Mouse (Mus musculus) limb, embryonic 10.5 days (tissue): ENCODE data around the gene Lhfpl2. TPM values are rescaled to one million over a fixed set of nuclear protein-coding genes. Genes with fewer than 3 reads are reported as not detected.

Experiments
- DNase-seq: peaks from one replicate; pipeline ENCODE4 v3.0.0-alpha.2; 2017; ENCODE audit warnings: low spot score
- H3K27ac ChIP-seq: fragments of 300-500 bp; sonication (generic); 2 replicates; pipeline ENCODE4 v1.5.1; 2016; ENCODE audit warnings: mild to moderate bottlenecking
- H3K27me3 ChIP-seq: fragments of 300-500 bp; sonication (generic); 2 replicates; pipeline ENCODE4 v1.6.1; 2016; ENCODE audit warnings: low read depth, mild to moderate bottlenecking; ENCODE audit not compliant: poor library complexity, severe bottlenecking
- H3K36me3 ChIP-seq: fragments of 300-500 bp; sonication (generic); 2 replicates; pipeline ENCODE4 v1.6.1; 2016; ENCODE audit warnings: mild to moderate bottlenecking, moderate library complexity
- H3K4me1 ChIP-seq: fragments of 300-500 bp; sonication (generic); 2 replicates; pipeline ENCODE4 v1.6.1; 2016
- H3K4me3 ChIP-seq: fragments of 300-500 bp; sonication (generic); 2 replicates; pipeline ENCODE4 v1.5.1; 2016; ENCODE audit warnings: mild to moderate bottlenecking, moderate library complexity
- H3K9me3 ChIP-seq: fragments of 300-500 bp; sonication (generic); replicated peaks from 2 replicates; pipeline ENCODE4 v1.6.1; 2016; ENCODE audit warnings: mild to moderate bottlenecking
- WGBS: fragments of 180-500 bp; shearing (Covaris S2); methylation state at CpG from one replicate; pipeline ENCODE4 v1.1.7; 2016; 5-methylcytosine and 5-hydroxymethylcytosine counted together
- polyA plus RNA-seq: library from polyadenylated mRNA; unstranded; fragments of >200 nt; fragmentation: Nextera tagmentation; extraction: Ambion mirVana; gene quantifications from 2 replicates; pipeline ENCODE4 v1.2.1, GENCODE M21; 2016

Gene Lhfpl2
- polyA plus RNA-seq, 1 experiment from 2014 or later: 44.0 TPM

GRCm38 (mm10) chr13:94059373-94059772, 1.8 kb downstream of the Lhfpl2 start:
- H3K9me3 ChIP-seq: no peaks in the 10 kb centered on the region
- no peaks in the 10 kb centered on the region for H3K27me3 ChIP-seq
- peaks cover 4% of the 10 kb centered on the region; the same call in 1 of the 2 replicates for H3K36me3 ChIP-seq
- no peak overlapping the region for H3K27ac ChIP-seq
- DNase-seq: no peak
- 96% methylated on average over 4 of the region's 4 CpGs for WGBS
- peak overlapping the region; percentile 94 for H3K4me3 ChIP-seq
- H3K4me1 ChIP-seq: peaks cover 68% of the 10 kb centered on the region

- H3K9me3 ChIP-seq: no peaks in the 10 kb centered on the region
- 87% methylated on average over 6 of the region's 6 CpGs for WGBS
- peaks cover 72% of the 10 kb centered on the region for H3K4me1 ChIP-seq
- peaks cover 4% of the 10 kb centered on the region; the same call in 1 of the 2 replicates for H3K36me3 ChIP-seq
- no peak overlapping the region for H3K27ac ChIP-seq
- DNase-seq: peak; percentile 65
- H3K4me3 ChIP-seq: no peak overlapping the region; the same call in 1 of the 2 replicates
- no peaks in the 10 kb centered on the region for H3K27me3 ChIP-seq
These were observed 2.2 kb downstream of the Lhfpl2 start for GRCm38 (mm10) chr13:94059778-94060177.

- H3K27me3 ChIP-seq: no peaks in the 10 kb centered on the region
- H3K9me3 ChIP-seq: no peaks in the 10 kb centered on the region
- H3K4me1 ChIP-seq: peaks cover 79% of the 10 kb centered on the region
- no peak overlapping the region for H3K27ac ChIP-seq
- H3K36me3 ChIP-seq: peaks cover 4% of the 10 kb centered on the region; the same call in 1 of the 2 replicates
- 87% methylated on average over 3 of the region's 3 CpGs for WGBS
- no peak for DNase-seq
- no peak overlapping the region for H3K4me3 ChIP-seq
These were observed 2.9 kb downstream of the Lhfpl2 start for GRCm38 (mm10) chr13:94060461-94060860.

- Histone ChIP-seq H3K4me1 (peaks cover 88% of the 10 kb centered on the region), H3K9me3 (no peaks in the 10 kb centered on the region), H3K4me3 (no peak overlapping the region), H3K27me3 (no peaks in the 10 kb centered on the region), H3K36me3 (peaks cover 4% of the 10 kb centered on the region; the same call in 1 of the 2 replicates), H3K27ac (no peak overlapping the region)
- WGBS: 39% methylated on average over 9 of the region's 9 CpGs
- DNase-seq: no peak
These were observed 3.8 kb downstream of the Lhfpl2 start for GRCm38 (mm10) chr13:94061256-94061877.

- peaks cover 88% of the 10 kb centered on the region for H3K4me1 ChIP-seq
- no peaks in the 10 kb centered on the region for H3K27me3 ChIP-seq
- DNase-seq: peak; percentile 63
These were observed 4.9 kb downstream of the Lhfpl2 start for GRCm38 (mm10) chr13:94062349-94063111.

GRCm38 (mm10) chr13:94063156-94063555, 5.6 kb downstream of the Lhfpl2 start:
- no peaks in the 10 kb centered on the region for H3K27me3 ChIP-seq
- 48% methylated on average over 8 of the region's 8 CpGs for WGBS
- no peaks in the 10 kb centered on the region for H3K9me3 ChIP-seq
- peaks cover 88% of the 10 kb centered on the region for H3K4me1 ChIP-seq
- DNase-seq: no peak
- H3K36me3 ChIP-seq: peaks cover 4% of the 10 kb centered on the region; the same call in 1 of the 2 replicates
- peak overlapping the region; percentile 43; the same call in 1 of the 2 replicates for H3K27ac ChIP-seq
- peak overlapping the region; percentile 30 for H3K4me3 ChIP-seq

More at GRCm38 (mm10) chr13:94062349-94063111, 4.9 kb downstream of the Lhfpl2 start:
- Histone ChIP-seq H3K27ac (peak overlapping the region; percentile 43), H3K36me3 (peaks cover 4% of the 10 kb centered on the region; the same call in 1 of the 2 replicates), H3K4me3 (peak overlapping the region; percentile 30), H3K9me3 (no peaks in the 10 kb centered on the region)
- 18% methylated on average over 21 of the region's 21 CpGs for WGBS

GRCm38 (mm10) chr13:94064571-94064970, 7.0 kb downstream of the Lhfpl2 start:
- H3K27ac ChIP-seq: peak overlapping the region; percentile 15; the same call in 1 of the 2 replicates
- DNase-seq: no peak
- no peaks in the 10 kb centered on the region for H3K27me3 ChIP-seq
- H3K36me3 ChIP-seq: peaks cover 3% of the 10 kb centered on the region; the same call in 1 of the 2 replicates
- H3K4me3 ChIP-seq: no peak overlapping the region
- 11% methylated on average over 7 of the region's 7 CpGs for WGBS
- peaks cover 89% of the 10 kb centered on the region for H3K4me1 ChIP-seq
- H3K9me3 ChIP-seq: no peaks in the 10 kb centered on the region

- H3K9me3 ChIP-seq: no peaks in the 10 kb centered on the region
- H3K4me3 ChIP-seq: no peak overlapping the region
- H3K4me1 ChIP-seq: peaks cover 92% of the 10 kb centered on the region
- H3K36me3 ChIP-seq: 0 out of 2 replicates have a peak, but pooled peaks cover under 1% of the 10 kb centered on the region
- no peak for DNase-seq
- no peaks in the 10 kb centered on the region for H3K27me3 ChIP-seq
- 20% methylated on average over 11 of the region's 11 CpGs for WGBS
- peak overlapping the region; percentile 15; the same call in 1 of the 2 replicates for H3K27ac ChIP-seq
These were observed 7.9 kb downstream of the Lhfpl2 start for GRCm38 (mm10) chr13:94065276-94066050.

- Histone ChIP-seq H3K27ac (no peak overlapping the region), H3K4me3 (no peak overlapping the region), H3K4me1 (peaks cover 90% of the 10 kb centered on the region), H3K36me3 (peaks cover 13% of the 10 kb centered on the region), H3K27me3 (no peaks in the 10 kb centered on the region), H3K9me3 (no peaks in the 10 kb centered on the region)
- WGBS: 89% methylated on average over 5 of the region's 5 CpGs
- no peak for DNase-seq
These were observed 9.2 kb downstream of the Lhfpl2 start for GRCm38 (mm10) chr13:94066626-94067275.

GRCm38 (mm10) chr13:94068308-94068707, 10.7 kb downstream of the Lhfpl2 start:
- Histone ChIP-seq H3K36me3 (peaks cover 15% of the 10 kb centered on the region), H3K4me1 (peaks cover 90% of the 10 kb centered on the region), H3K9me3 (no peaks in the 10 kb centered on the region), H3K4me3 (no peak overlapping the region), H3K27me3 (no peaks in the 10 kb centered on the region), H3K27ac (no peak overlapping the region)
- no peak for DNase-seq
- WGBS: 98% methylated on average over 1 of the region's 1 CpGs

GRCm38 (mm10) chr13:94069421-94070307, 12.1 kb downstream of the Lhfpl2 start:
- peaks cover 90% of the 10 kb centered on the region for H3K4me1 ChIP-seq
- peaks cover 15% of the 10 kb centered on the region for H3K36me3 ChIP-seq
- H3K27ac ChIP-seq: no peak overlapping the region
- no peak overlapping the region for H3K4me3 ChIP-seq
- WGBS: 49% methylated on average over 16 of the region's 16 CpGs
- H3K27me3 ChIP-seq: no peaks in the 10 kb centered on the region
- H3K9me3 ChIP-seq: no peaks in the 10 kb centered on the region
- DNase-seq: no peak
